Mouse (Mus musculus) fibroblast of lung, adult 2 months (primary cell): ENCODE data around the gene Casz1.

Source experiments
- DNase-seq: peaks from one replicate; pipeline ENCODE4 v3.0.0-alpha.2; 2011; ENCODE audit warnings: low read depth

Casz1 gene

DNA sequence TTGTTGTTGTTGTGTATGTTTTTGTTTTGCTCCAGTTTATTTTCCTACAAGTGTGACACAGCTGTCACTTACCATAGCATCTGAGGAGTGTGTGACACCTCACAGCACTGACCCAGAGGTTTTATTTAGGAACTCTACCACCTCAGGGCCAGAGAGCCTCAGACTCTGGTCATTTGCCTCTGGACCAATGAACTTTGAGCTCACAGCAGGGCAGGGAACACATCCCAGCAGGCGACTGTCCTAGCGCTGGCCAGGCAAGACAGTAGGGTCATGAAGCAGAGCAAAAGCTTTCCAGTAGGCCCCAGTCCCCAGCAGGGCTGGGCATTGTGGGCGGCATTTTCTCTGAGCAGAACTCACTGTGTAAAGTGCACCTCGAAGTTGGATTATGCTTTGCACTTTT lies 1.2 kb upstream of the Casz1 start:
- DNase-seq = no peak

DNA sequence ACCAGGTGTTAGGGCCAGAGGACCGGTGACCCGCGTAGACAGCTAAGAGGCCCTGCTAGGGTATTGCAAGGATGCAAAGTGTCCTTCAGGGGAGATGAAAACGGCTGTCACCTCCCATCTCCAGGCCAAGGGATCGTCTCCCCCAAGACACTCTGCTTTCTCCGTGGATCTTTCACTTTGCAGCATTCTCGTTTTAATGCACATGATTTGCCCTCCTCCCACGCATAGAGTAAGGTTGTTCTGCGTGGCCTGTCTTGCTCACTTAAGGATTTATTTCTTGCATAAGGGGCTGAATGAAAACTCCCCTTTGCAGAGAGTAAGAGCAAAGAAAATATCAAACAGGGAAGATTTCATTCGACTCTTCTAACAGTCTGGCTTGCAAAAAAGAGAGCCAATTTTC lies 593 bp upstream of the Casz1 start:
- DNase-seq = no peak

DNA sequence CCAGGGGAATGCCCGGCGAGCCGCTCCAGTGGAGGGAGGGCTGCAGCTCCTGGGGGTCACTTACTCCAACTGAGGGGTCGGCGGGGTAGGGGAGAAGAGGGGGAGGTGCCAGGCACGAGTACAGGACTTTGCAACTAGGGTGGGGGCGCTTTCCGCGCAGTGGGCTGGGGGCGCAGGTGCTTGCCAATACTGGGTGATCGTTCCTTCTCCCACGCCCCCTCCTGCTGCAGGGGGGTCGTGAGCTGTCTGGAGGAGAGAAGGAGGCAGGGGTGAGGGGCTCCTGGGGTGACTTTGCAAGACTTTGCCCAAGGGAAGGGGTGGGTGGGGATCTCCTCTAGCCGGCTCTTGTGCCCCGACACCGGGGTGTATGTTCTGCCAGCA lies 541 bp downstream of the Casz1 start:
- no peak for DNase-seq

DNA sequence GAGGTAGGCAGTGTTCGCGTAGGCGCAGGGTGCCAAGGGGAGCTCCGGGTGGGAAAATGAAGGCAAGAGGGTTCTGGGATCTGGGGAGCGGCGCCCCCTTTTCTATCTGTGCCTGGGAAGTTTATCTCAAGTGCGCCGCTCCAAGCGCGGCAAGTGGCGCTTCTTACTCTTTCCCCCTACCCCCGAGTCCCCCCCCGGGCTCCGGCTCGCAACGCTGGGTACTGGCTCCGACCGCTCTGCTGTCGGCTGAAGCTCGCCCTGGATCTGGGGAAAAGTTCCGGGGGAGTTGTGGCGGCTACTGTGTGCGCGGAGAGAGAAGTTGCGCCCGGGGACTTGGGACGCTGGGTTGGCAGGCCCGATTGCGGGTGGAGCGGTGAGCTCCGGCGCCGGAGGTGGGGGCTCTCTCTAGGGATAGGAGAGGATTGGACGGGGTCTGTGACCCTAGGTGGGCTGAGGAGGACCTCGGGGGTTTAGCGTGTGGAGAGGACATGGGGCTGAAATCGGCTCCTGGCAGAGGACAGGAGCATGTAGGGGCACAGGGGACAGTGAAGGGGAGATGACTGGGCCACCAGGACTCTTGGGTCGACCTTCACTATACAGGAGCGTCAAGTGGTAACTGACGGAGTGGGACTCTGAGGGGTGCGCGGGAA lies 1.1 kb downstream of the Casz1 start:
- no peak for DNase-seq

DNA sequence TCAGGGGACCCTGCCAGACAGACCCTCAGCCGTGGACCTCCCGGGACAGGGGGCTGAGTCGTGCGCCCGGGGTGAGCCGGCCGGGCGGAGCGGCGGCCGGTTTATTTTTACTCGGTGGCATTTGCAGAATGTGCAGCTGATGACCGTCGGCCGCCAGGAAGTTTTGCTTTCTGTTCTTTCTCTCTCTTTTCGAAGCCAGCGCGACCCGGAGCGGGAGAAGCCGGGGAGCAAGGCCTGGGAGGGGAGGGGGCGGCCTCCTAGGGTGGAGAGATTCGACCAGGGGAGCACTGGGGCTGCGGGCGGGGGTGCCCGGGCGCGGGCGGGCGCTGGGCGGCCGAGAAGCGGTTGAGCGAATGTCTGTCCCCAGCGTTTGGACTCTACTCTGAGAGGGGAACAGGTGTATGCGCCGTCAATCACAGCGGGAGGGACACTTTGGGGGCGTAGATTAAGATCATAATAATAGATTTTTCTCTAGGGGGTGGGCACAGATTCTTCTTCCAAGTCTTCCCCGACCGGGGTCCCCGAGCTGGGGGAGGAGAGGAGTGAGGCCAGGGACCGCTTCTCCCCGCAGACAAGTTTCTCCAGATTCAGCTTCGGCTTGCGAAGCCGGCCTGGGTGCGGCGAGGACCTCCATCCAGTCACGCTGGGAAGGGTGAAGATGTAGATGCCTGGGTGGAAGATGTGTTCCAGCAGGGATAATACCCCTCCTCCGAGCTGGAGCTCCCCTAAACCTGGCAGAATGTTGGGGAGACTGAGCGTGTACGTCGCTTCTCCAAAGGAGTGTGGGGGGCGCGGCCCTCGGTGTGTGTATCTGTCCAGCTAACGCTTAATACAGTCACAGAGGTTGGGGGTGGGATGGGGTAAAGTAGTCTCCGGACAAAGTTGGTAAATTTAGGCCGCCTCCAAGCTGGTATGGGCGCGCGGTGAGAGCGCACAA lies 1.9 kb downstream of the Casz1 start:
- DNase-seq = no peak

DNA sequence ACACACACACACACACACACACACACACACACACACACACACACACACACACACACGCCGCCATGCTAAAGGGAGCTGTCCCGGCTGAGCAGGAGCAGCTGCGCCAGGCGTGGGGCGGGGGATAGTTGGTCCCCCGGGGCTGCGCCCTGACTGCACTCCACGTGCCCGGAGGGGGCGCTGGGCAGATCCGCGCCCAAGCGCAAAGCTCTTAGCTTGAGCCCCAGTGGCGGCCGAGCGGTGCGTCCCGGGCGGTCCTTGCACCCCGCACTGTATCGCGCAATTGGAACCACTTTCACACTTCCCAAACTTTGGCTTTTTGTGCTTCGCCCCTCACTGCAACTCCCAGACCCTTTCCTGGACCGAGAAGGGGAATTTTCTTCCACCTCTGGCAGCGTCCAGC lies 2.6 kb downstream of the Casz1 start:
- no peak for DNase-seq

DNA sequence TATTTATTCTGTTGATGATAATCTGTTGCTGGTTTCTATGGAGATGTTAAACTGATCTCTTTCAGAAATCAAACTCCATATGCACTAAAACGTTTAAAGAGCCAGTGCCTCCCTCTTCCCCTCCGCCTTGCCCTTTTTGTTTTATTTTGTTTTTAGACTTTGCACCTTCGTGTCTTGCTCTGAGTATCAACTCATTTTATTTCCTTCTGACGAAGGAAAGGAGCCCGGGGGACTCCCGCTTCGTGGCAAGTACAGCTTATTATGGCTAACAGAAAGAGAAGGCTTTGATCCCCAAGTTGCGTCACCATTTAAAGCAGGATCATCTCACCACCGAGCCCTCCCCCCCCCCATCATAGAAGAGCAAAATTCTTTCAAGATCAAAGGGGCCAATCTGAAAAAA lies 3.2 kb downstream of the Casz1 start:
- no peak for DNase-seq

DNA sequence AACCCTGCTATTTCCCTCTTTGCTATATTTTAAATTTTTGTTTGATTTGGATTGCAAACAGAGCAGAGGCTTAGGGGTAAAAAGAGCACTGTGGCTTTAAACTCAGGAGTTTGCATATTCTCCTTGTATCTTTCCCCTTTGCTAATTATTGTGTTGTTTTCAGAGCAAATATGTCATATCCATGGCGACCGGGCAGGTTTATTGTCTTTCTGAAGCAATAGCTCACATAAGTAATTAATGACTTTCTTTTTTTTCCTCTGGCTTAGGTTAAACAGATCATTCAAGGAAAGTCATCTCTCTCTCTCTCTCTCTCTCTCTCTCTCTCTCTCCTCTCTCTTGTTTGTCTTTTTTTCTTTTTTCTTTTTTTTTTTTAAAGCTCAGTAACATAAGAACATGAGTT lies 4.6 kb downstream of the Casz1 start:
- DNase-seq = no peak

DNA sequence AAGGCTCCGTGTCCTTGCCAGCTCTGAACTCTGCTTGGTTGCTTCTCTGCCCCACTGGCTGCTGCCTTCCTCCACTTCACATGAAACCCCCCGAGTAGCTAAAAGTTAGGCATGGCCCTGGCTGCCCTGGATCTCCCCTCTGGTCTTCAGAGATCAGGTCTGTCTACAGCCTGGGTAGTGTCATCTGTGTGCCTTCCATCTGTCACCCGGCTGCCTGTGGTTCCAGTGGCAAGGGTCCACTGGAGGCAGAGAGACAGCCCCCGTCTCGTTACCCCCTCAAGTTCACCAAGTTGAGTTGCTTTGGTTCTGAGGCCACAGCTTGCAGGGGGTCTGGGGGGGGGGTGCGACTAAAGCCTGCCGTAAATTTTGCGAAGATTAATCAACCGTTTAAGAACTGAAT lies 6.5 kb downstream of the Casz1 start:
- no peak for DNase-seq

DNA sequence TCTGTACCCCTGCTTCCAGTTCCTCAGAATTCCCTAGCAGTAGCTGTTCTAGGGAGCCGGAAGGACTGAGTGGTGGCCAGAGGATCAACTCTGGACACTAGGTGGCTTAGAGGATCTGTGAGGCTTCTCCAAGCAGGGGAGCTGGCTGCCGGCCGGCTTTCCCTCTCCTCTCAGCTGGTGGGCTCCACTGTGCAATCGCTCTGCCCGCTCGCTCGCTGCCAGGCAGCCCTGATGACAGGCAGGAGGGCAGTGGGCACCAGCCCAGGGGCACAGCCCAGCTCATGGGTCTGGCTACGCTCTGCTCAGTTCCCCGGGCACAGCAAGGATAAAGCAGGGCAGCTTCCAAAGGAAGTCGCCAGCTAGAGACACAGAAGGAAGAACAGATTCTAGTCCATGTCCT lies 7.7 kb downstream of the Casz1 start:
- no peak for DNase-seq

DNA sequence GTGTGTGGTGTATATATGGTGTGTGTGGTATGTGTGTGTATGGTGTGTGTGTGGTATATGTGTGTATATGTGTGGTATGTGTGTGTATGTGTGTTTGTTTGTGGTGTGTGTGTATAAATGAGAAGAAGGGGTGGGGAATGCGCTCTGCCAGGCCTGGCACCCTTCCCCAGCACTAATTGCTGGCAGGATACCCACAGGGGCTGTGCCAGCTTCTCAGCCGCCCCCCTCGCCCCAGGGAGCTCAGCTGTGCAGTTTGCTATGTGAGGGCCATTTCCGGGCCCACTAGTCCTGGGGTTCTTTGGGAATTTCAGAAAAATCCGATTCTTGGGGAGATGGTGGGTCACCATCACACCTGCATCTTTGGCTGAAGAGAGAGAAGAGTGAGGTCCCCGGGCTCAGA lies 9.0 kb downstream of the Casz1 start:
- DNase-seq = no peak

DNA sequence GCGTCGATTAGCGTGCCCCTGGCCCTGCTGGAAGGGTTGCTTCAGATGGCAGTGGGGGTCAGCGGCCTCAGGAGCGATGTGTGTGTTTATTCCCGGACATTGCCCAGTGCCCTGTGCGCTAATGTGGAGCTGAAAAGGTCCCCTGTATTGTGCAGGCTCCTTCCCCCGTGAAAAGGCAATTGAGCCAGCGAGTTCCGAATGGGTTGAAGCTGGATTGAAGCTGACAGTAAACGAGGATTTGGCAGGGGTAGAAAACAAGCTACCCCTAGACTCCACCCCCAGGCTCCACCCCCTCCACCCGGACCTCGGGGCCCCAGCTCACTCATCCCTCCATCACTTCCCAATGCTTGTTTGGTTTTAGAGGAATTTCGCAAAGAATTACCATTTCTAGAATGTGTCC lies 12.3 kb downstream of the Casz1 start:
- no peak for DNase-seq

DNA sequence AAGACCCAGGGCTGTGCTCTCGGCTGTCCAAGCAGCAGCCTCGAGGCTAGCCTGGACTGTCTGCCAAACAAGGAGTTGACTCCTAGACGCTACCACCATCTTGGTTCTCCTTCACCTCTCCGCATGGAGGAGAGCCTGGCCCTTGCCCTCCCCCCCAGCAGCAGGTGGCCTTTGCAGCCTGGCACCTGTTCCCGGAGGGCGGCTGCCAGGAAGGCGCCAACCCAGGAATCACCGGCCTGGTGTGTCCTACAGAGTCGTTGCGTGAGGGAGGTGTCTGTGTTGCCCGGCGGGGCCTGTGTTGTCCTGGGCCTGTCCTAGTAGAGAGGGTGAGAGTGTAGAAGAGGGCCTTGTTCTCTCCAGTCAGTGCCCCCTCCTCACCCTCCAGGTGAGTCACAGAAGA lies 13.9 kb downstream of the Casz1 start:
- no peak for DNase-seq

DNA sequence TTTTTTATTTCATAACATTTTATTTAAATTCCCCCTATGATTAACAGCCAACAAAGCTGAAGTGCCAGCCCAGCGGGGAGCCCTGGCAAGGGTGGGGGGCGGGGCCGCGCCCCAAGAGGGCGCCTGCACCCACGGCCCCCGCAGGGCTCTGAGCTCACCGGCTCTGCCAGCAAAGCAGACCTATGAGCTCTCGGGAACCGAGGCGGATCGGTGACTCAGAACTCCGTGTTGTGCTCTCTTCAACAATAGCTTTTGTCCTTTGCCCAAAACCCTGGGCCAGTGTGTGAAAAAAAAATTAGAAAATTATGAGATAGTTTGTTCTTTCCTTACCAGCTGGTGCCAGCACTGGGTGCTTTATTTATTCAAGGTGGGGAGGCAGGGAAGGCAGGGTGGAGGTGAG lies 15.9 kb downstream of the Casz1 start:
- no peak for DNase-seq

DNA sequence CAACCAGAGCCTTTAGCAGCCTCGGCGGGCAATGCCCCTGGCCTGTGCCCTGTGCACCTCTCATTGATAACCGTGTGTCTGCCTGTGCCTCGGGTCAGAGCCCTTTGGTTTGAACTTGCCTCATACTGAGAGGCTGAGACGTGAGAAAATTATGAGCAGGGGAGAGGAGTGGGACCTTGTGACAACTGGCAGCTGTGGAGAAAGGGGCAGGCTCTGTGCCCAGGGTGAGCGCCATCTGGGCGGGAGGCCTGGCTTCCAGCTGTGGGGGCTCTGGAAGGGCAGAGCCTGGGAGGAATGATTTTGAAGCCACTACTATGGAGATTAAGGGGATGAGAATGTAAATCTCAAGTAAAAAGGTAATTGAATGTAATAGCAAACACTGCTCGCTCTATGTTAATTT lies 19.1 kb downstream of the Casz1 start:
- DNase-seq = no peak

DNA sequence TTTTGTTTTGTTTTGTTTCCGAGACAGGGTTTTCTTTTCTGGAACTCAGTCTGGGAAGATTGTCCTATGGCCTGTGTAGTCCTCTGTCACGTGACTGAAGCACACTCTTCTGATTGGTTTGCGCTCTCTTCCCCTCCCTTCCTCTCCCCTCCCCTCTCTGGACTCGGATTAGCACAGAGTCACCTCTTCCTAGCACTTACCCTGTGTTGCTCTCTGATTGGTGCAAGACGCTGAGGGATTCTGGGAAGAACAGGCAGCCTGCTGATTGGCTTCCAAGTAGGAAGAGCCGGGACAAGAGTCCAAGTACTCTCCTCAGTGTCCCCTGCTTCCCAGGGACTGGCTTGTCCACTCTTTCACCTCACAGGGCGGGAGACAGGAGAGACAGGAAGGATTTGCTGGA lies 26.1 kb downstream of the Casz1 start:
- DNase-seq = no peak

DNA sequence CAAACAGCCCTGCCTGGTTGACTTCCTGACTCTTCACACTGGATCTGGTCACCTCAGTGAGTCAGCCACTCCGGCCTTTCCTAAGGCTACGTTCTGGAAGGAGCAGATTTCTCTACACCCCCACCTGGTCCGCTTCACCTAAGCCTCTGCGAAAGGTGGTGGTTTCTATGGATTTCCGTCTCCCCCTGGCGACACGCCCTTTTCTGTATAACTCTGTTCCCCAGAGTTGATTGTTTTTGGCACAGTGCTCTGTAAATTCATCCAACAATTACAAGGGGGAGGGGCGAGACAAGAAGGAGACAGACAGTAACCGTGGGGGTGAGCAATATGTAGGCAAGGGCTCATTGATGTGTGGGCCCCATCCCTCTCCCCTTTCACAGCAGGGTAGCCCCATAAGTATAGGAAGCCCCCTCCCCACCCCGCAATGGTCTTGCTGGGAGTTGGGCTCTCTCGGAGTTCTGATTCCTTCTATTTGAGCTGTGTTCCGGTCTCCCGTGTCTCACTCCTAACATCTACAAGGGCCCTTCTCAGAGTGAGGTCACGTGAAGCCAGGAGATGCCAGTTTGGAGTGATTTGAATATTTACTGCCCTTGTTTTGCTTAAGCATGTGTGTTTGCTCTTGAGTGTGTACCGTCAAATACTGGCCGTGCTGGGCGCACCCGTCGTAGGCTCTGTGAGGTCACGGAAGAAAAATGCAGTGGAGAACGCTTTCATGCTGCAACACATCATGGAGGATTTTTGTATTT lies 29.2 kb downstream of the Casz1 start:
- DNase-seq = no peak

DNA sequence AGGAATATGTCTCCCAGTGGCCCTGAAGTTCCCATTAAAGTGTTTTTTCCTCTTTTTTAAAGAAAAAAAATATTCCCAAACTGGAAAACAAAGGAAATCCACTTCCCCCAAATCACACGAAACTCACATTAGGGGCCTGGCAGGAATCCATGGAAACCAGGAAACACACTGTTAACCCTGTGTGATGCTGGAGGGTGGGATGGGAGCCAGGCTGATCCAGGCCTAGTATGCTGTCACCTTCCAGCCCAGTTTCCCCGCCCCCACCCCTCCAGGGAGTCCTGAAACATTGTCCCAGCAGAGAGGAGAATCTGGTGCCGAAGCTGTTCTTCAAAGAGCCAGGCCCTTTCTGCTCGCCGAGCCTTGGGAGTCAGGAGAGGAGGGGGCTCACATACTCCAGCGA lies 32.2 kb downstream of the Casz1 start:
- no peak for DNase-seq

DNA sequence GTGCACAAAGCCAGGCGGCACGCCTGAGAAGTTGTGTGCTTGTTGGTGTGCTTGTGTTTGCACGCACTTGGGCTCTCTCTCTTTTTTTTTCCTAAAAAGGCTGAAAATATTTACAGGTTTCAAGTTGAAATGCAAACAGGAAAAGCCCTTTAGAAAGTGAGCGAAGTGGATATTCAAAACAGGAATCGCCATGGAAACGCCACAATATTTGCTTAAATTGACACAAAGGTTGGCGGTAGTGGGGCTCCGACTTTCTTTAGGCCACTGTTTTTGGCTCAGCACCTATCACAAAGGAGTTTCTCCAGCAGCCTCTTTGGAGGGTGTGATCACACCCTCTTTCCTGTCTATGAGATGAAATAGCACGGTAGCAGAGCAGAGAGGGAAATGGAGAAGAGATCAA lies 32.8 kb downstream of the Casz1 start:
- DNase-seq = no peak

DNA sequence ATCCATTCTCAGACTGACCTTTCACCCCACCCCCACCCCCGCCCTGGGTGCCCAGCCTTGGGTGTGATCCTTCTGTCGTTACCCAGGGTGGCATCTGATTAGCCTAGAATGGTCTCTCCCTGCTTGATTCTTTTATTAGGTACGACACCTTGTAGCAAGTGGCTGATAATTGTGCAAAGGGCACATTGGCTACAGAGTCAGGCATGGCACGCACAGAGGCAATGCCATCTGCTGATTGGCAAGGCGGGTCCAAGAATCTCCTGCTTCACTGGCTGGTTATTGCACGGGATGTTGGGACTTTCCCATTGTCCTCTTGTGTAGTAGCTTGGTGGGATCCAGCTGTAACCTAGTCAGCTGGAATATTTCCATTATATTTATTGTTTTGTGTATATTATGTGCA lies 33.4 kb downstream of the Casz1 start:
- no peak for DNase-seq

DNA sequence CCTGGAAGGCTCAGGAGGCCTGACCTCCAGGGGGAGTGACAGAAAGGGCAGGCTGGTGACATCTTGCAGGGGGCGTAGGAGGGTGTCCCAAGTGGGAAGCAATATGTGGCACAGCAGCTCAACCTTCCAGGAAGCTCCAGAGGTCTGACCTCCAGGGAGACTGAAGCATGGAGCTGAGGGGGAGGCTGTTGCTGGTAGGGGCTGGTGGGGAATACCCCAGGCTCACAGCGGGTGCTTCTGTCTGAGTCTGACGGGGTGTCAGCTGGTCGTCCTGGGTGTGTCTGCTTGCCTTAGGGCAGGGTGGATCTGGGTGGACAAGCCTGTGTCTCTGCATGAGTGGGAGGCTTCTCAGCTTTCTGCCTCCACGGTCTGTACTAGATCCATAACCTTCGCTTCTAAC lies 38.1 kb downstream of the Casz1 start:
- DNase-seq = no peak

DNA sequence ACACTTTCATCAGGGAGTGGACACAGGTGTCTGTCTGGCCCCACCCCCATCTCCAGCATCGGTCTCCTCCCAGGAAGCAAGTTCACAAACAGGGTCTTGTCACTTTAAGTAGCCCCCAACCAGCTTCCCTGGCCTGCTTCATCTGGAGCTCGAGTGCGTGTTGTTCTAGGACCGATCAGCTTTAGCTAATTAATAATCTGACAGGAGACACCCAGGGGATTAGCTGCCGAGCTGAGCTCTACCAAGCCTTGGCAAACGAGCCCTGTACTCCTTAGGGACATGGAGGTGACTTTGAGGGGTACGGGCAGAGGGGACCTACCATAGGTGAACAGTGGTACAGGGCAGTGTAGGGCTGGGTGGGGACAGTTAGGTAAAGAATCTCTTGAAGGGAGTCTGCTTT lies 40.7 kb downstream of the Casz1 start:
- DNase-seq = no peak

DNA sequence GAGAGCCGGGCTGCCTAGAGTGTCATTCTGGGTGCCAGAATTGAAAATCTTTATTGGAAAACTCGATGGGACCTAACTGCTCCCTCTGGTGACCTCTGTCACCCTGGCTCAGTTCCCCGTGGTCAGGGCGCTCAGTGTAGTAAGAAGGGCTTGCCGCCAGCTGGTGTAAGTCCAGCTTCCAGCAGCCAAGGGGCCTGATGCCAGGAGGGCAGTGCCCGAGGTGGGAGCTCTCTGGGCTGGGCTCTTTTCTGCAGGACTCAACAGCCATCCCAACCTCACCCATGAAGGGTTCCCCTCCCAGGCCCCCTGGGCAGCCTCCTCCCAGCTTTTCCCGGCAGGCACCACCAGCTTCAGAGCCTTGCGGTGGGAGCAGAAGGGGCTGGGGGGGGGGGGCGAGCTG lies 42.0 kb downstream of the Casz1 start:
- peak; percentile 11 for DNase-seq
